Mouse (Mus musculus): ENCODE measurements around the gene Syncrip.

GRCm38 (mm10) chr9:88439991-88440390, 42.4 kb downstream of the Syncrip start:
- TF ChIP-seq CTCF (IDR thresholded peaks at IDR 0.05; ENCODE audit: low read depth) (no peak), EP300 (optimal IDR thresholded peaks at IDR 0.05) (no peak)
